Mouse (Mus musculus): Measurements from ENCODE around the gene Sec24b. TPM values are rescaled to one million over a fixed set of nuclear protein-coding genes. Genes with fewer than 3 reads are reported as not detected.
A peak's percentile ranks its signal among the peaks of the same experiment; 100 is the strongest.

Sec24b gene
- total and polyA plus RNA-seq, 3 experiments, result 29.8 to 33.2 (median 30.8) TPM

DNA sequence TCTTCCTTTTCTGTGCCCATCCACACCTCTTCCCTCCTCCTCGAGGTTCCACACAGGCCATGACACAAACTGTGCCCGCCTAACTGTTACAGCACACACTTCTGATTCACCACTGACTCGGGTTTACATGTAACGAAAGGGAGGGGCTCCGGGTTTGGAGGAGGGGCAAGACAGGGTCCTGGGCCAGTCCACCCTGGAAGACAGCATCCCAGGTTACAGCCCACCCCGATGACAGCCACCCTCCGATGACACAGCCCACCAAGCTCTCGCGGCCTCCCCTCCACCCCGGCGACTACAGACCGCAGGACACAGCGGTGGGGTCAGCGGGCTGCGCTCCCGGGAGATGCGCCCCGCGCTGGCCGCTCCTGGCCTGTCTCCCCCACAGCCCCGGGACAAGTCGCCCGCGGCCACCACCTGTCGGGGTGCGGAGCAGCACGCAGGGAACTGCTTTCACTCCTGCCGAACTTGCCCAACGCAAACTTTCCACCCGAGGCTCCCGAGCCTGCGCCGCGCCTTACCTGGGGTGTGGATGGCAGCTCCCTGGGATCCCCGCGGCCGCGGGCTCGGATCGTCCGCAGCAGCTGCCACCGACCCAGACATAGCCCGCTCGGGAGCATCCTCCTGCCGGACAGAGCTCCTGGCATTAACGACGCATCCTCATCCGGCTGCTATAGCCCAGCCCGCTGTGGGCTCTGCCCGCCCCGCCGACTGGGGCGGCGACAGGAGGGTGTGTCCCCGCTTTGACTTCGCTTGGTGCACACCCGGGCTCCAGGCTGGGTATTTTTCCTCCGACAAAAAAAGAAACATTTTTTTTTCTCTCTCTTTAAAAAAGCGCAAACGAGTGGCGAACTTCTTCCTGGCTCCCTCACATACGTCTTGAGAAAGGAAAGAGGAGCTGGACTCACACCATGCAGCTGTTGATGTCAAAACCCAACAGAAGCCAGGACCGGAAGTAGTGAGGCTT is 91.6 kb downstream of the Sec24b start, which contains the start of gene Mcub:
Gene Mcub (minus strand): TSS at position 775 of the 964 bp plus-strand sequence.
- no peak for TF ChIP-seq EP300 (IDR thresholded peaks at IDR 0.05; ENCODE audit: insufficient read depth, low read depth, low read length)
- no peak for TF ChIP-seq CTCF (IDR thresholded peaks at IDR 0.05)
- TF ChIP-seq POLR2A (IDR thresholded peaks at IDR 0.05; ENCODE audit: insufficient read depth, low read depth, low read length), result no peak
- peak within 1 kb of the TSS; percentile 45 for H3K9ac ChIP-seq (ENCODE audit: low read depth, low read length)
- H3K27me3 ChIP-seq (ENCODE audit: control insufficient read depth, insufficient read depth, low read length), result peaks cover 3% of the 10 kb centered on the region; the same call in 1 of the 2 replicates
- H3K4me3 ChIP-seq, result peak within 1 kb of the TSS; percentile 57
- no peaks in the 10 kb centered on the region for H3K79me2 ChIP-seq (replicated peaks; ENCODE audit: control insufficient read depth, insufficient read depth, low read length)
- intact Hi-C loops (cut with DNase I), result no loop called here
- H3K4me1 ChIP-seq (ENCODE audit: control insufficient read depth, insufficient read depth, low read length), result peaks cover 4% of the 10 kb centered on the region
- peak; percentile 70 to 77 for DNase-seq
- under 1% methylated on average over 61 of the region's 63 CpGs for WGBS
- H3K27ac ChIP-seq, result no peak within 1 kb of the TSS; the same call in 1 of the 2 replicates
- H3K36me3 ChIP-seq (ENCODE audit: control insufficient read depth, insufficient read depth, low read length), result no peaks in the 10 kb centered on the region

DNA sequence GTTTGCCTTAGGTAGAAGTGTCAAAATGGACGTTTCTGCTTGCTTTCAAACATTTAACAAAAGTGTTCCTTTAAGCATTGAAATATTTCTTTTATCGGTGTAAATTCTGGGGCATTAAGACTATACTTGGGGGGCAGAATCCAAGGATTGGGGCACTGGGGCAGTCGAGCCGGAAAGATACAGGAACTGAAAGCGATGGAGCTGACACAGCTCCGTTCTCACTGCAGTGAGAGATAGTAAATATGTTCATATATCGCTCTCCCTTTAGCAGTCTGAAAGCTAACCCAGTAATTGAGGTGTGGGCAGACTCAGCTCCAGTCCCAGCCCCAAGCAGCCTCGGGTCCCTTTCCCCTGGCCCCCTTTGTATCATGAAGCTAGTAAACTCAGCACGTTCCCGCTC is 92.3 kb downstream of the Sec24b start:
- 55% methylated on average over 10 of the region's 10 CpGs for WGBS
- no peak for DNase-seq
- peaks cover 3% of the 10 kb centered on the region; the same call in 1 of the 2 replicates for H3K27me3 ChIP-seq (ENCODE audit: control insufficient read depth, insufficient read depth, low read length)
- H3K4me1 ChIP-seq (ENCODE audit: control insufficient read depth, insufficient read depth, low read length), result peaks cover 4% of the 10 kb centered on the region
- no peaks in the 10 kb centered on the region for H3K36me3 ChIP-seq (ENCODE audit: control insufficient read depth, insufficient read depth, low read length)
- no peak for TF ChIP-seq POLR2A (IDR thresholded peaks at IDR 0.05; ENCODE audit: insufficient read depth, low read depth, low read length)
- TF ChIP-seq CTCF (IDR thresholded peaks at IDR 0.05), result no peak
- TF ChIP-seq EP300 (IDR thresholded peaks at IDR 0.05; ENCODE audit: insufficient read depth, low read depth, low read length), result no peak
- intact Hi-C loops (cut with DNase I), result no loop called here
- H3K27ac ChIP-seq, result no peak overlapping the region
- H3K4me3 ChIP-seq, result peak overlapping the region; percentile 57
- H3K79me2 ChIP-seq (replicated peaks; ENCODE audit: control insufficient read depth, insufficient read depth, low read length), result no peaks in the 10 kb centered on the region
- peak overlapping the region; percentile 45 for H3K9ac ChIP-seq (ENCODE audit: low read depth, low read length)

DNA sequence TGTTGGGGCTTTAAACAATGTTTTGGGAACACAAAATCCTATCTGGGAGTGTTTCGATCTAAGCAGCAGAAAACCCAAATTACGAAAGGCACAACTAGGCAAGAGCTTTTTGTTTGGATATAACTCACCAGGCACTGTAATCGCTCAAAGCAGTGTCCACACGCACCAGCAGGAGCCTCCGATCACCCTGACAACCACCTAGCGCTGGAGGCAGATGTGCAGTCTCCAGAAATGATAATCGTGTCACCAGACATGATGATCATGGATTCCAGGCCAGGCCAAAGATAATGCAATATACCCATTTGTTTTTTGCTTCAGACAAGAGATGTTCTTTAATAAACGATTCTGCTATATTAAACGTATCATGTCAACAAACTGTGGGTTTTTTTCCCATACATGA is 93.5 kb downstream of the Sec24b start:
- Histone ChIP-seq H3K4me1 (ENCODE audit: control insufficient read depth, insufficient read depth, low read length) (peaks cover 4% of the 10 kb centered on the region), H3K27me3 (ENCODE audit: control insufficient read depth, insufficient read depth, low read length) (peaks cover 3% of the 10 kb centered on the region; the same call in 1 of the 2 replicates), H3K27ac (no peak overlapping the region), H3K4me3 (no peak overlapping the region), H3K79me2 (replicated peaks; ENCODE audit: control insufficient read depth, insufficient read depth, low read length) (no peaks in the 10 kb centered on the region), H3K36me3 (ENCODE audit: control insufficient read depth, insufficient read depth, low read length) (no peaks in the 10 kb centered on the region), H3K9ac (ENCODE audit: low read depth, low read length) (no peak overlapping the region)
- intact Hi-C loops (cut with DNase I), result no loop called here
- no peak for TF ChIP-seq CTCF (IDR thresholded peaks at IDR 0.05)
- TF ChIP-seq EP300 (IDR thresholded peaks at IDR 0.05; ENCODE audit: insufficient read depth, low read depth, low read length), result no peak
- no peak for TF ChIP-seq POLR2A (IDR thresholded peaks at IDR 0.05; ENCODE audit: insufficient read depth, low read depth, low read length)
- DNase-seq, result no peak
- 86% methylated on average over 9 of the region's 9 CpGs for WGBS

DNA sequence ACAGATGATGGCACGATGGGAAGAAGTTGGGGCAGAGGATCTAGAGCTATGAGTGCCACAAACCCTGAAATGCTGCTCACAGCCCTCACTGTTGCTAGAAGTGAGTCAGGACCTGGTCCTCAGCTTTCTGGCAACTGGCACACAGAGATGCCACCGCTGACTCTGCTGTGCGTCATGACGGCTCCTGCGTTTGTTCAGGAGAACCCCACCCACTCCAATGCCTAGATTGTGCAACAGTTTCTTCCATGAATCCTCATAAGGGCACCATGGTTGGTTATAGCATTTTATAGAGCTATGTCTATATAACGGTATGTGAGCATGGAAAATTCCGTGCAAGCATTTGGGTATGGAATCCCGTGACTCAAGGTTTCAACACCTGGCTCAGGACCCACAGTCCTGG is 96.7 kb downstream of the Sec24b start:
- TF ChIP-seq CTCF (IDR thresholded peaks at IDR 0.05), result no peak
- Histone ChIP-seq H3K4me3 (no peak overlapping the region), H3K36me3 (ENCODE audit: control insufficient read depth, insufficient read depth, low read length) (no peaks in the 10 kb centered on the region), H3K27ac (no peak overlapping the region), H3K79me2 (replicated peaks; ENCODE audit: control insufficient read depth, insufficient read depth, low read length) (no peaks in the 10 kb centered on the region), H3K9ac (ENCODE audit: low read depth, low read length) (no peak overlapping the region), H3K4me1 (ENCODE audit: control insufficient read depth, insufficient read depth, low read length) (no peaks in the 10 kb centered on the region; the same call in 1 of the 2 replicates), H3K27me3 (ENCODE audit: control insufficient read depth, insufficient read depth, low read length) (peaks cover 3% of the 10 kb centered on the region; the same call in 1 of the 2 replicates)
- intact Hi-C loops (cut with DNase I), result no loop called here
- WGBS, result 90% methylated on average over 8 of the region's 8 CpGs
- DNase-seq, result no peak

DNA sequence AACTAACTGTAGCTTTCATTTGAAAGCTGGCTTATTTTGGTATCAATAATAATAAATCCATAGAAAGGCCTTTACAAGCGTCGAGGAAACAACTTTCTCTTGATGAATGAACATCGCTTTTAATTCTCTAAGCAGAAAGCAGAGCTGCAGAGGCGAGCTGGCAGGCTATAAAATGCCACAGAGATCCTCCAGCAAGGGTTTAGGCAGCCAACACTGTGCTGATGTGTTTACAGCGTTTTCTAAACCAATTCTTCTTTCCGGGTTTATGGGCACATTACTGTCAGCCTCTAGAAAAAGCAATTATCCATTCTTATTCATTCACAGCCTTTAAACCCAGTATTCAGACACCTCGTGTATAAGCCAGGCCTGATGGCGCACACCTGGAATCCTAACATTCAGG is 98.8 kb downstream of the Sec24b start:
- H3K4me3 ChIP-seq, result no peak overlapping the region
- no peak overlapping the region for H3K27ac ChIP-seq
- 89% methylated on average over 8 of the region's 8 CpGs for WGBS
- intact Hi-C loops (cut with DNase I), result no loop called here
- TF ChIP-seq POLR2A (IDR thresholded peaks at IDR 0.05; ENCODE audit: insufficient read depth, low read depth, low read length) (no peak), EP300 (IDR thresholded peaks at IDR 0.05; ENCODE audit: insufficient read depth, low read depth, low read length) (no peak), CTCF (IDR thresholded peaks at IDR 0.05) (no peak)
- H3K9ac ChIP-seq (ENCODE audit: low read depth, low read length), result no peak overlapping the region
- H3K4me1 ChIP-seq (ENCODE audit: control insufficient read depth, insufficient read depth, low read length), result no peaks in the 10 kb centered on the region
- H3K27me3 ChIP-seq (ENCODE audit: control insufficient read depth, insufficient read depth, low read length), result no peaks in the 10 kb centered on the region; the same call in 1 of the 2 replicates
- H3K36me3 ChIP-seq (ENCODE audit: control insufficient read depth, insufficient read depth, low read length), result no peaks in the 10 kb centered on the region
- no peak for DNase-seq
- no peaks in the 10 kb centered on the region for H3K79me2 ChIP-seq (replicated peaks; ENCODE audit: control insufficient read depth, insufficient read depth, low read length)

DNA sequence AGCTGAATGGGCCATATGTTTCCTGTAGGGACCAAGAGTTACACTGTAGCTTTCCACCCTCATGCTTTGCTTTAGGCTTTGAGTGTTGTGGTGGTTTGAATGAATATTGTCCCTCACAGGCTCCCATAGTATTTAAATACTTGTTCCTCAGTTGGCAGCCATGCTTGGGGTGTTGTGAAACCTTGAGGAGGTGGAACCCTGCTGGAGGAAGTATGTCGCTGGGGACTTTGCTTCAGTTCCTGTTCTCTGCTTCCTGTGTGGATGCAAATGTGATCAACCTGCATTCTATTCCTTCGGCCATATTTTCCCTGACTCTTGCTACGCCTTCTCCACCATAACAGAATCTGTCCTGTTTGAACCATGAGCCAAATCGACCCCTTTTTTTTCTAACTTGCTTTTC is 108.1 kb downstream of the Sec24b start:
- 77% methylated on average over 4 of the region's 4 CpGs for WGBS
- Histone ChIP-seq H3K27me3 (ENCODE audit: control insufficient read depth, insufficient read depth, low read length) (no peaks in the 10 kb centered on the region), H3K9ac (ENCODE audit: low read depth, low read length) (no peak overlapping the region), H3K79me2 (replicated peaks; ENCODE audit: control insufficient read depth, insufficient read depth, low read length) (no peaks in the 10 kb centered on the region), H3K4me1 (ENCODE audit: control insufficient read depth, insufficient read depth, low read length) (no peaks in the 10 kb centered on the region; the same call in 1 of the 2 replicates), H3K36me3 (ENCODE audit: control insufficient read depth, insufficient read depth, low read length) (no peaks in the 10 kb centered on the region), H3K27ac (no peak overlapping the region), H3K4me3 (no peak overlapping the region)
- no peak for DNase-seq
- no peak for TF ChIP-seq CTCF (IDR thresholded peaks at IDR 0.05)
- TF ChIP-seq POLR2A (IDR thresholded peaks at IDR 0.05; ENCODE audit: insufficient read depth, low read depth, low read length), result no peak
- TF ChIP-seq EP300 (IDR thresholded peaks at IDR 0.05; ENCODE audit: insufficient read depth, low read depth, low read length), result no peak
- intact Hi-C loops (cut with DNase I), result no loop called here

Measured in heart, adult 2 months (tissue).